ENCODE assay signal across 9 mouse cellular contexts in the genomic region with DNA sequence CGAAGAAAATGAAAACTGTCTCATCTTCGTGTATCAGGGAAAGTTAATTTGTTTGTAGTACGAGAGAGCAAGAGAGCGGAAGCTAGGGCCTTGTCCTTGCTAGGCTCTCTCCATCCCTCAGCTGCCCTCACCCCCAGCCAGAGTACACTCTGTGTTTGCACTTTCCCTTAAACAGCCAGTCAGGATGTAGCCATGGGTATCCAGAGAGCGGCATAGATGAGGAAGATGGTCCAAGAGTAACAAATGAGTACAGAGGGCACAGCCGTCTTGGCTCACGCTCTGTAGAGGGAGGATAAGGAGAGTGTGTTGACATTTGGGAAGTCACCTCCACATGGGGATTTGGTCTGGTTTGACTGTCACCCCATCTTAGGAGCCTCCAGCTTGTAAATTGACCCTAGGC.
"Had no signal": no experiment of that assay in that cellular context is flagged by ENCODE, and none has a peak within 500 bp of the region (broad histone marks: within the 10 kb centered on the region; RNA-seq: fewer than 3 reads in every experiment).

No protein-coding gene starts in this region.

- H3K9ac ChIP-seq: liver, embryonic 12.5 days; lung, embryonic 15.5 days; midbrain, embryonic 12.5 days; neural tube, embryonic 13.5 days had no signal

- H3K4me2 ChIP-seq: liver, embryonic 12.5 days; lung, embryonic 15.5 days; midbrain, embryonic 12.5 days; neural tube, embryonic 13.5 days had no signal

- H3K4me1 ChIP-seq: liver, embryonic 12.5 days; midbrain, embryonic 12.5 days; neural tube, embryonic 13.5 days had no signal

- ATAC-seq: hindbrain, postnatal 0 days; liver, embryonic 12.5 days had no signal

- DNase-seq: right cerebral cortex, postnatal 14 days; thymus, postnatal 14 days had no signal

- H3K9me3 ChIP-seq: limb, embryonic 10.5 days; liver, embryonic 12.5 days; lung, embryonic 15.5 days; midbrain, embryonic 12.5 days; neural tube, embryonic 13.5 days had no signal

- H3K36me3 ChIP-seq: limb, embryonic 10.5 days; liver, embryonic 12.5 days; lung, embryonic 15.5 days; midbrain, embryonic 12.5 days; neural tube, embryonic 13.5 days had no signal

- H3K27me3 ChIP-seq: lung, embryonic 15.5 days; midbrain, embryonic 12.5 days; neural tube, embryonic 13.5 days had no signal

- H3K4me3 ChIP-seq: left cerebral cortex, adult 2 months; limb, embryonic 10.5 days; liver, embryonic 12.5 days; lung, embryonic 15.5 days; midbrain, embryonic 12.5 days; neural tube, embryonic 13.5 days had no signal

- H3K27ac ChIP-seq: hindbrain, postnatal 0 days; left cerebral cortex, adult 2 months; limb, embryonic 10.5 days; liver, embryonic 12.5 days; lung, embryonic 15.5 days had no signal
